Mouse (Mus musculus): Measurements from ENCODE around the gene Uqcrc1. TPM values are rescaled to one million over a fixed set of nuclear protein-coding genes. Genes with fewer than 3 reads are reported as not detected.

The Uqcrc1 gene
- polyA plus RNA-seq, 1 experiment from 2014 or later = 408 TPM

- WGBS = 92% methylated on average over 5 of the region's 5 CpGs
- H3K4me2 ChIP-seq = no peak overlapping the region
- H3K36me3 ChIP-seq (ENCODE audit: control insufficient read depth, insufficient read depth, low read length) = peaks cover 44% of the 10 kb centered on the region
Measured at GRCm38 (mm10) chr9:108945608-108946007, 9.2 kb downstream of the Uqcrc1 start.

GRCm38 (mm10) chr9:108949231-108949966 is 13.0 kb downstream of the Uqcrc1 start:
- no peak overlapping the region for H3K4me2 ChIP-seq
- ATAC-seq (ENCODE audit: low FRiP score) (no peak), DNase-seq (ENCODE audit: low spot score, missing footprints) (no peak)
- peaks cover 10% of the 10 kb centered on the region for H3K27me3 ChIP-seq (ENCODE audit: control insufficient read depth, insufficient read depth, low read length)
- H3K4me3 ChIP-seq (ENCODE audit: low read depth, low read length) = no peak overlapping the region
- H3K9ac ChIP-seq (ENCODE audit: low read length) = no peak overlapping the region
- no peak overlapping the region for H3K27ac ChIP-seq (ENCODE audit: low read depth, low read length)
- peaks cover 44% of the 10 kb centered on the region for H3K36me3 ChIP-seq (ENCODE audit: control insufficient read depth, insufficient read depth, low read length)
- H3K4me1 ChIP-seq (ENCODE audit: control insufficient read depth, insufficient read depth, low read length) = 0 out of 2 replicates have a peak, but pooled peaks cover 2% of the 10 kb centered on the region
- no peaks in the 10 kb centered on the region for H3K9me3 ChIP-seq (ENCODE audit: control insufficient read depth, low read length)
- 85% methylated on average over 13 of the region's 13 CpGs for WGBS

More at GRCm38 (mm10) chr9:108945608-108946007, 9.2 kb downstream of the Uqcrc1 start:
- H3K4me3 ChIP-seq (ENCODE audit: low read depth, low read length) = no peak overlapping the region
- DNase-seq (ENCODE audit: low spot score, missing footprints) = no peak
- no peaks in the 10 kb centered on the region for H3K27me3 ChIP-seq (ENCODE audit: control insufficient read depth, insufficient read depth, low read length)
- no peak overlapping the region for H3K27ac ChIP-seq (ENCODE audit: low read depth, low read length)
- H3K9ac ChIP-seq (ENCODE audit: low read length) = no peak overlapping the region
- no peaks in the 10 kb centered on the region for H3K4me1 ChIP-seq (ENCODE audit: control insufficient read depth, insufficient read depth, low read length)
- no peaks in the 10 kb centered on the region for H3K9me3 ChIP-seq (ENCODE audit: control insufficient read depth, low read length)
- no peak for ATAC-seq (ENCODE audit: low FRiP score)

GRCm38 (mm10) chr9:108949967-108950728 is 13.7 kb downstream of the Uqcrc1 start:
- WGBS = 83% methylated on average over 9 of the region's 9 CpGs
- no peak for DNase-seq (ENCODE audit: low spot score, missing footprints)
- no peaks in the 10 kb centered on the region for H3K9me3 ChIP-seq (ENCODE audit: control insufficient read depth, low read length)
- H3K4me2 ChIP-seq = no peak overlapping the region
- H3K4me3 ChIP-seq (ENCODE audit: low read depth, low read length) = no peak overlapping the region
- H3K36me3 ChIP-seq (ENCODE audit: control insufficient read depth, insufficient read depth, low read length) = peaks cover 38% of the 10 kb centered on the region
- ATAC-seq (ENCODE audit: low FRiP score) = no peak
- H3K27me3 ChIP-seq (ENCODE audit: control insufficient read depth, insufficient read depth, low read length) = peaks cover 10% of the 10 kb centered on the region
- no peak overlapping the region for H3K27ac ChIP-seq (ENCODE audit: low read depth, low read length)
- H3K9ac ChIP-seq (ENCODE audit: low read length) = no peak overlapping the region
- H3K4me1 ChIP-seq (ENCODE audit: control insufficient read depth, insufficient read depth, low read length) = 0 out of 2 replicates have a peak, but pooled peaks cover 2% of the 10 kb centered on the region

GRCm38 (mm10) chr9:108953081-108953636 is 16.7 kb downstream of the Uqcrc1 start, which contains the start of gene Col7a1:
Col7a1 (plus strand) TSS chr9:108953586.
- Histone ChIP-seq H3K27ac (ENCODE audit: low read depth, low read length) (no peak within 1 kb of the TSS), H3K9me3 (ENCODE audit: control insufficient read depth, low read length) (no peaks in the 10 kb centered on the region), H3K4me2 (peak within 1 kb of the TSS; percentile 19; the same call in 1 of the 2 replicates), H3K4me1 (ENCODE audit: control insufficient read depth, insufficient read depth, low read length) (0 out of 2 replicates have a peak, but pooled peaks cover 2% of the 10 kb centered on the region), H3K4me3 (ENCODE audit: low read depth, low read length) (no peak within 1 kb of the TSS), H3K9ac (ENCODE audit: low read length) (no peak within 1 kb of the TSS), H3K36me3 (ENCODE audit: control insufficient read depth, insufficient read depth, low read length) (peaks cover 22% of the 10 kb centered on the region), H3K27me3 (ENCODE audit: control insufficient read depth, insufficient read depth, low read length) (peaks cover 10% of the 10 kb centered on the region)
- WGBS = 9% methylated on average over 15 of the region's 15 CpGs
- no peak for ATAC-seq (ENCODE audit: low FRiP score)
- DNase-seq (ENCODE audit: low spot score, missing footprints) = no peak

GRCm38 (mm10) chr9:108955241-108955640 is 18.8 kb downstream of the Uqcrc1 start:
- Histone ChIP-seq H3K27ac (ENCODE audit: low read depth, low read length) (no peak overlapping the region), H3K4me3 (ENCODE audit: low read depth, low read length) (no peak overlapping the region), H3K27me3 (ENCODE audit: control insufficient read depth, insufficient read depth, low read length) (peaks cover 10% of the 10 kb centered on the region), H3K9ac (ENCODE audit: low read length) (no peak overlapping the region), H3K4me1 (ENCODE audit: control insufficient read depth, insufficient read depth, low read length) (0 out of 2 replicates have a peak, but pooled peaks cover 2% of the 10 kb centered on the region), H3K36me3 (ENCODE audit: control insufficient read depth, insufficient read depth, low read length) (peaks cover 3% of the 10 kb centered on the region; the same call in 1 of the 2 replicates), H3K9me3 (ENCODE audit: control insufficient read depth, low read length) (no peaks in the 10 kb centered on the region), H3K4me2 (no peak overlapping the region)
- WGBS = 96% methylated on average over 11 of the region's 11 CpGs
- no peak for ATAC-seq (ENCODE audit: low FRiP score)
- no peak for DNase-seq (ENCODE audit: low spot score, missing footprints)

GRCm38 (mm10) chr9:108955846-108956245 is 19.4 kb downstream of the Uqcrc1 start:
- no peak overlapping the region for H3K9ac ChIP-seq (ENCODE audit: low read length)
- H3K4me2 ChIP-seq = no peak overlapping the region
- H3K9me3 ChIP-seq (ENCODE audit: control insufficient read depth, low read length) = no peaks in the 10 kb centered on the region
- no peak overlapping the region for H3K4me3 ChIP-seq (ENCODE audit: low read depth, low read length)
- DNase-seq (ENCODE audit: low spot score, missing footprints) = no peak
- ATAC-seq (ENCODE audit: low FRiP score) = no peak
- WGBS = 91% methylated on average over 11 of the region's 11 CpGs
- H3K27ac ChIP-seq (ENCODE audit: low read depth, low read length) = no peak overlapping the region
- peaks cover 10% of the 10 kb centered on the region for H3K27me3 ChIP-seq (ENCODE audit: control insufficient read depth, insufficient read depth, low read length)
- 0 out of 2 replicates have a peak, but pooled peaks cover 2% of the 10 kb centered on the region for H3K4me1 ChIP-seq (ENCODE audit: control insufficient read depth, insufficient read depth, low read length)
- H3K36me3 ChIP-seq (ENCODE audit: control insufficient read depth, insufficient read depth, low read length) = no peaks in the 10 kb centered on the region

- Histone ChIP-seq H3K27ac (ENCODE audit: low read depth, low read length) (no peak overlapping the region), H3K4me3 (ENCODE audit: low read depth, low read length) (no peak overlapping the region), H3K4me2 (no peak overlapping the region), H3K27me3 (ENCODE audit: control insufficient read depth, insufficient read depth, low read length) (no peaks in the 10 kb centered on the region), H3K4me1 (ENCODE audit: control insufficient read depth, insufficient read depth, low read length) (no peaks in the 10 kb centered on the region), H3K9ac (ENCODE audit: low read length) (no peak overlapping the region), H3K36me3 (ENCODE audit: control insufficient read depth, insufficient read depth, low read length) (no peaks in the 10 kb centered on the region), H3K9me3 (ENCODE audit: control insufficient read depth, low read length) (no peaks in the 10 kb centered on the region)
- 77% methylated on average over 3 of the region's 3 CpGs for WGBS
- DNase-seq (ENCODE audit: low spot score, missing footprints) = no peak
- ATAC-seq (ENCODE audit: low FRiP score) = no peak
Measured at GRCm38 (mm10) chr9:108963577-108963976, 27.1 kb downstream of the Uqcrc1 start.

GRCm38 (mm10) chr9:108964338-108964737 is 27.9 kb downstream of the Uqcrc1 start:
- 87% methylated on average over 6 of the region's 6 CpGs for WGBS
- H3K27me3 ChIP-seq (ENCODE audit: control insufficient read depth, insufficient read depth, low read length) = no peaks in the 10 kb centered on the region
- no peak overlapping the region for H3K4me3 ChIP-seq (ENCODE audit: low read depth, low read length)
- no peaks in the 10 kb centered on the region for H3K9me3 ChIP-seq (ENCODE audit: control insufficient read depth, low read length)
- H3K27ac ChIP-seq (ENCODE audit: low read depth, low read length) = no peak overlapping the region
- DNase-seq (ENCODE audit: low spot score, missing footprints) (no peak), ATAC-seq (ENCODE audit: low FRiP score) (no peak)
- no peaks in the 10 kb centered on the region for H3K36me3 ChIP-seq (ENCODE audit: control insufficient read depth, insufficient read depth, low read length)
- H3K4me1 ChIP-seq (ENCODE audit: control insufficient read depth, insufficient read depth, low read length) = no peaks in the 10 kb centered on the region
- no peak overlapping the region for H3K4me2 ChIP-seq
- no peak overlapping the region for H3K9ac ChIP-seq (ENCODE audit: low read length)

GRCm38 (mm10) chr9:108970623-108971022 is 34.2 kb downstream of the Uqcrc1 start:
- Histone ChIP-seq H3K4me3 (ENCODE audit: low read depth, low read length) (no peak overlapping the region), H3K27ac (ENCODE audit: low read depth, low read length) (no peak overlapping the region), H3K36me3 (ENCODE audit: control insufficient read depth, insufficient read depth, low read length) (no peaks in the 10 kb centered on the region), H3K9me3 (ENCODE audit: control insufficient read depth, low read length) (no peaks in the 10 kb centered on the region), H3K9ac (ENCODE audit: low read length) (no peak overlapping the region), H3K4me1 (ENCODE audit: control insufficient read depth, insufficient read depth, low read length) (no peaks in the 10 kb centered on the region), H3K4me2 (no peak overlapping the region), H3K27me3 (ENCODE audit: control insufficient read depth, insufficient read depth, low read length) (no peaks in the 10 kb centered on the region)
- 91% methylated on average over 8 of the region's 8 CpGs for WGBS
- DNase-seq (ENCODE audit: low spot score, missing footprints) (peak; percentile 19), ATAC-seq (ENCODE audit: low FRiP score) (no peak)
